Mouse (Mus musculus) layer of hippocampus, adult 6 months (tissue): Measurements from ENCODE around the gene Rbm10. TPM values are rescaled to one million over a fixed set of nuclear protein-coding genes. Genes with fewer than 3 reads are reported as not detected.

Experiments
- long read RNA-seq, 2 experiments: library from polyadenylated mRNA; unstranded; transcript quantifications; one replicate each; pipeline ENCODE4 v2.0.0; 2019 to 2020
- polyA plus RNA-seq: library from polyadenylated mRNA; unstranded; fragments of <200 nt; fragmentation: Nextera tagmentation; gene quantifications from 2 replicates; pipeline ENCODE4 v1.2.3, GENCODE M21; 2021

The Rbm10 gene
- 18.1 and 21.7 TPM in 2 replicates for polyA plus RNA-seq
- long read RNA-seq, experiment 1, partial matches to known transcripts, result 28 of 48 reads
- long read RNA-seq, experiment 1, other reads (novel, unspliced or antisense), result 12 of 48 reads
- long read RNA-seq, experiment 2, transcript Rbm10-203 (23 exons, 3,172 nt), result major isoform, 25 of 164 reads
- long read RNA-seq, experiment 2, transcript Rbm10-204 (24 exons, 3,564 nt), result minor isoform, 15 of 164 reads
- long read RNA-seq, experiment 2, partial matches to known transcripts, result 32 of 164 reads
- long read RNA-seq, experiment 2, other reads (novel, unspliced or antisense), result 88 of 164 reads

DNA sequence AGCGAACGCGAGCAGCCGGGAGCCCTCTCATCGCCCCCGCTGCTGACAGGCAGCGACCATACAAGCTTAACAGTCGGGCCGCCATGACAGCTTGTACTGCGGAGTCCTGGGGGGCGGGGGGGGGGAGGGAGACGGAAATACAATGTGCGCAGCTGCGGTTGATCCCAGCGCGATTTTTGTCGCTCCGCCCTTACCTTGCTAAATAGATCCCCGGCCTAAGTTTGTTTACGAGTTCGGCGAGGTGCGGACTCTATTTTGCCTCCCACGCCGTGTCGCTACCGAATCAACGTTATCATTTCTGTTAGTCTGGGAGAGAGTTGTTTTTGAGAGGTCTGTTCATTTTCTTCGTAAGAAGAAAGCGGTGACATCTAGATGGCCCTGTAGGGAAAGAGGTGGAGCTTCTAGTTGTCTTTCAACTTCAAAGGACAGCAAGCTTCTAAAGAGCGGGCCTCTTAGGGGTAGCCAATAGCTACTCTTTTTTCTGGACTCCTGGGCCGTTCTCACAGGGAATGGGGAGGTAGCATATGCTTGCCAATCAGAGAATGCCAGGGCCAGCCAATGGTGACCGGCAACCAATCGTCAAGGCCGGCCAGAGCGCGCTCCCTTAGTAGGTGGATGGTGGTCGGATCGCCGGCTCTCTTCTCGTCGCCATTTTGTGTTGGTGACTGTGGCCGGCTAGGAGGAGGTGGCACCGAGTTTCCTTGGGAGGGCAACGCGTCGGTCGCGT lies at the start of gene Rbm10, which contains the start of gene Ndufb11:
Gene Rbm10 (plus strand): TSS at position 328 of the 727 bp plus-strand sequence.
Gene Ndufb11 (minus strand): TSS at position 444 of the 727 bp plus-strand sequence.

DNA sequence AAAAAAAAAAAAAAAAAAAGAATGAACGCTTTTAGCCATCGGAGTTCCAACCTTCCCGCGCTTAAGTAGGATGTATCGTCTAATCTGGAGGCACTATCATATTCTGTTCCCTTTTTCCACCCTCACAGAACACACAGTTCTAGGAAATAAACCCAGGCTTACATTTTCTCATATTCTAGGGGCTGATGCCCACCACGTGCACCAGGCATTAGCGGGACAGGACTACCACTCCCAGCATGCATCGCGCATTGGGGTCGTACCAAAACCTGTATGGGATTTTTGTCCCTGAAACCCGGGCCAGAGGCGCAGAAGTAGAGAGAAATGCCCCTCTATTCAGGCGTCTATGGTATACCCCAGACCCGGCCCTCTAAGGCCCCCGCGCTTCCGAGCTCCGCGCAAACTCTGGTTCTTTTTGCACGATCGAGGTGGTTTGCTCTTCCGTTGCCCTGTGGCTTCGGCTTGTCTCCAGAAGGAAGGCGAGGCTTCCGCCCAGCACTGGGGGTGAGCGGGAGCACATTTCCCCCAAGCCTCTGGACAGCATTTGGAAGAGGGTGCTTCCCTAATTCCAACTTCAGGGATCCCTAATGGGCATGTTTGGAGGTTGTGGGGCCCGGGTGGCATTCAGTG lies 40.8 kb downstream of the Rbm10 start, which contains the start of gene Uba1:
Gene Uba1 (plus strand): TSS at position 301 of the 627 bp plus-strand sequence.

DNA sequence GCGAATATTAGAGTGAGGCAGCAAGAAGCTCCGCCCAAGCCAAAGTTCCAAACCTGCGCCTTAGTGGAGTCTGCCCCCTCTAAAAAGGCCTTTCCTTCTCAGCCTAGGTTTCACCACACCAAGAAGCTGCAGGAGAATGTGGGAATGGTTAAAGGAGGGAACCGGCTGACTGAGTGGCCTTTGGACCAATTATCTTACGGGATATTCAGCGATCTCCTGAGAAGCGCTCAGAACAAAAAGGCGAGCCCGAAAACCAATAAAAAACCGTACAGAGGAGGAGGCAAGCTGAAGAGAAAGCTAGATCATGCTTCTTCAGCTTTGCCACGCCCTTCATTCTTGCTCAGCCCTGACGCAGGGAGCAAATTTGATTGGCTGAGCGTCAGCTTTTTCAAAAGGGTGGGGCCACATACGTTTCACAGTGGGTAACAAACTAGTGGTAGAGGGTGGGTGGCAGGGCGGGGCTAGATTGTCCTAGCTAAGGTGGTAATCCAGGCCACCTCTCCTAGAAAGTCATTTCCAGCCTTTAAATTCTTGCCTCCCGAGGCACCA lies 70.3 kb downstream of the Rbm10 start, which contains the start of gene Cdk16:
Gene Cdk16 (plus strand): TSS at position 436 of the 549 bp plus-strand sequence.

Other genes with a start within 250 kb of the Rbm10 start
- gene Jade3, start 191.8 kb upstream of the Rbm10 start, polyA plus RNA-seq, result 0.62 and 0.74 TPM in 2 replicates
- 0.25 and 0.45 TPM in 2 replicates for gene Rgn, start 67.7 kb upstream of the Rbm10 start, polyA plus RNA-seq
- gene Ndufb11, start 116 bp downstream of the Rbm10 start, polyA plus RNA-seq, result 474 and 513 TPM in 2 replicates
- 131 and 135 TPM in 2 replicates for gene Uba1, start 40.8 kb downstream of the Rbm10 start, polyA plus RNA-seq
- gene Cdk16, start 70.5 kb downstream of the Rbm10 start, polyA plus RNA-seq, result 130 and 173 TPM in 2 replicates
- gene Usp11, start 86.4 kb downstream of the Rbm10 start, polyA plus RNA-seq, result 31.7 and 32.6 TPM in 2 replicates
- gene Araf, start 180.3 kb downstream of the Rbm10 start, polyA plus RNA-seq, result 179 and 181 TPM in 2 replicates